Mouse (Mus musculus) hindlimb bud, embryonic 11.5 days (tissue): ENCODE results near the gene Bdp1.
A peak's percentile ranks its signal among the peaks of the same experiment; 100 is the strongest.

Experiments used
- DNase-seq: peaks from one replicate; pipeline ENCODE4 v3.0.0-alpha.2; 2012; ENCODE audit warnings: low read depth, low spot score; ENCODE audit errors: extremely low spot score

Gene Bdp1

GRCm38 (mm10) chr13:100005911-100006496, 97.9 kb downstream of the Bdp1 start:
- DNase-seq = no peak

GRCm38 (mm10) chr13:100001790-100002196, 102.1 kb downstream of the Bdp1 start:
- peak; percentile 33 for DNase-seq

- DNase-seq = no peak
Observed at GRCm38 (mm10) chr13:99999078-99999477, 104.8 kb downstream of the Bdp1 start.

DNA sequence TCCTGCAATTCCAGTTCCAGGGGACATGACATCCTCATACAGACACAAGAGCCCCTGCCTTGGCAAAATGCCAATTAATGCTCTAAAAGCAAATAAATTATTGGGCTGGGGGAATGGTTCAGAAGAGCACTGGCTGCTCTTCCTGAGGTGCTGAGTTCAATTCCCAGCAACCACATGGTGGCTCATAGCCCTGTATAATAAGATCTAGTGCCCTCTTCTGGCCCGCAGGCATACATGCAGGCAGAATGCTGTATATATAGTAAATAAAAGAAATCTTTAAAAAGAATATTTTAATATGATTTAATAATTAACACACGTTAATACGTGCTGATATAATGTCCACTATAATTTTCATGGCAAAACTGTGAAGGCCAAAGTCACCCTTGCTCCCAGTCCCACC, 105.8 kb downstream of the Bdp1 start:
- DNase-seq = no peak

DNA sequence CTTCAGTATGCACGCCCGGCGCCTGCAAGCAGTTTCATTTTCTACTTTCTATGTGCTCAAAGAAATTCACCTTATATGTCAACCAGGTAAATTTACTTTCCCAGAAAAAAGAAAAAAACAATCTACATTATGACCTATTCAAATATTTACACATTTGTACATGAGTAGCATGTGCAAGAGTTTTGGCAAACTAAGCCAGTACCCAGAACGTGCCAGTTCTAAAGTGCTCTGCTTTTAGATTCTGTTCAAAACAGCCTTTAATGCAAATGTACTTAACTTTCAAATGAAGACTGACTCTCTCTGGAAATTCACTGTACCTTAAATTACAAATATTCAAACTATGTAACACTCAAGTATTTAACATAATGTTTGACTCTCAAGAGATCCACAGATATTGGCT, 114.3 kb downstream of the Bdp1 start:
- DNase-seq = no peak

- DNase-seq = no peak
Observed at GRCm38 (mm10) chr13:99983320-99983719, 120.5 kb downstream of the Bdp1 start.

GRCm38 (mm10) chr13:99979406-99979805, 124.5 kb downstream of the Bdp1 start:
- no peak for DNase-seq

DNA sequence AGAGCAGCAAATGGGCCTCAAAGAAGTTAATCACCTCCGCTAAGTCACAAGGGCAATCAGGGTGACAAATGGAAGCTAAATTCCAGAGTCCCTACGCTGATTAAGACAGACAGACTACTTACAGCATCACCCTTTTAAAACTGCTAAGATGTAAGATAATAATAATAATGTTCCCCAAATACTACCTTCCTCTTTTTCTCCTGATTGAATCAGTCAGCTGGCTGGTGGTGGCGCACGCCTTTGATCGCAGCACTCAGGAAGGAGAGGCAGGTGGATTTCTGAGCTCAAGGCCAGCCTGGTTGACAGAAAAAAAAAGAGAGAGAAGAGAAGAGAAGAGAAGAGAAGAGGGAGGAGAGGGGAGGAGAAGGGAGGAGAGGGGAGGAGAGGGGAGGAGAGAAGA, 133.8 kb downstream of the Bdp1 start:
- no peak for DNase-seq
